Mouse (Mus musculus) urinary bladder, adult 18-20 months (tissue): ENCODE data around the gene Mgat4c.
"Not testable (repeated sequence)": the region's sequence is repeated elsewhere in the genome, so short reads cannot be mapped to it uniquely, and the experiment has no call there.

Source experiments
- DNase-seq, 2 experiments: peaks; one replicate each; pipeline ENCODE4 v3.0.0; 2022; ENCODE audit warnings: low spot score in 2 of 2, mixed read lengths in 2 of 2

Gene Mgat4c

GRCm38 (mm10) chr10:102127340-102127739, 446.1 kb downstream of the Mgat4c start:
- DNase-seq, result no peak

- DNase-seq, result no peak
Observed at GRCm38 (mm10) chr10:102154865-102155264, 473.6 kb downstream of the Mgat4c start.

GRCm38 (mm10) chr10:102155853-102156252, 474.6 kb downstream of the Mgat4c start:
- DNase-seq, result no peak

- DNase-seq, result no peak
Observed at GRCm38 (mm10) chr10:102158809-102159208, 477.5 kb downstream of the Mgat4c start.

- no peak for DNase-seq
Observed at GRCm38 (mm10) chr10:102184726-102185125, 503.4 kb downstream of the Mgat4c start.

- no peak for DNase-seq
Observed at GRCm38 (mm10) chr10:102191646-102192045, 510.4 kb downstream of the Mgat4c start.

- DNase-seq, result no peak
Observed at GRCm38 (mm10) chr10:102196850-102197249, 515.6 kb downstream of the Mgat4c start.

- no peak for DNase-seq
Observed at GRCm38 (mm10) chr10:102238558-102239211, 557.4 kb downstream of the Mgat4c start.

- DNase-seq, result no peak
Observed at GRCm38 (mm10) chr10:102243897-102244296, 562.6 kb downstream of the Mgat4c start.

DNA sequence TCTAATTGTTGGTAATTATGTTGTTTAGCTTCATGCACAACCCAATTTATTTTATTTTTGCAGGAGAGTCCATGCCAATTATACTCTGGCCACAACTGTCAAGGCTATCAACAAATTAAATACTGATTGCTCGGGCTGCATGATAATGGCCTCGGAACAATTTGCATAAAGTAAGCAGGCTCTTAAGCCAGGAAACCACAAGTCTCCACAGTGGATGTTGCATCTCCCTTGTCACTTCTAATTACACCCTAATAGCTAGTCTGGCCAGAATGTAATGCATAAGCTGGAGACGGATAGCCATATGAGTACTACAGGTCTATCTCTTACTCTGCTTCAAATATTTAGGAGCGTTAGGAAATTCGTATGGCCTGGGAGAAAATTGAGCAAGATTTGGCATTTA, 563.3 kb downstream of the Mgat4c start:
- DNase-seq, result no peak

DNA sequence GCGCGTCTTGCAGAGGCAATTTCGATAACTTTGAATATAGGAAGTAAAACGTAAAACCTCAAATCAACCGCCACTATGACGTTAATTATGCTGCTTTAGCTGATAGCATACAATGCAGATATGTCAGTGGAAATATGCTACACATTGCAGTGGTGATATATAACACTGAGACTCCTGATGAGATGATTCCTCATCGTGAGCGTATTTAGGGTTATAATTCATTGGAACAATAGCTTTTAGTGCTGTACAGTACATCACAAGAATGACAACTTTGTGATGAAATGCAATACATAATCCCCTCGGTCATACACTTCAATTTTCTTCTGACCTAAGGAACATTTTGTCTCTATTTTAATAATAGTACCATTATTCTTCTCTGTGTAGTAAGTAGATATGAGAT, 564.0 kb downstream of the Mgat4c start:
- DNase-seq, result no peak

DNA sequence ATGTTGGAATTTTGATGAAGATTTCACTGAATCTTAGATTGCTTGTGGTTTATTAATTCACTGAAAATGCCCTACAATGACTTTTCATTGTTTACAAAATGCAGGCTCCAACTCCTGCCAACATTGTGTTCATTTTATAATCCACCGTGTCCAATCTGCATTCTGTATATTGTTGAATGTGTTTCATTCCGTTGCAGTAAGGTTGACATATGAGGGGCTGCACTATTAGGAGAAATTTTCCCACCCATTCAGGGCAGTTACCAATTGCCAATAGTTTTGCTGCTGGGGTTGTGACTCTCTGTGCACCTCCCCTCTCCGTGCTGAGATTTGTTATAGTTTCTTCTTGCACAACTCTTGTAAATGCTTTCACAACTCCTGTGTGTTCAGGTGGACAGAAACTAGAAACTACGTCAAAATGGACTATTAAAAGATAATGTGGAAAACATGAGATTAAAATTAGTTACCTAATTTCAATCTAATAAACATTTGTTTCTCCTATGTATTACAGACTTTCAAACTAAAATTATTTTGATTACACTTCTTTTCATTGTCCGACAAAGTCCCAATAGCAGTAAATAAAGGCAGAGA, 627.7 kb downstream of the Mgat4c start:
- DNase-seq, result no peak

- no peak for DNase-seq
Observed at GRCm38 (mm10) chr10:102365685-102366381, 684.5 kb downstream of the Mgat4c start.

GRCm38 (mm10) chr10:102370576-102370975, 689.3 kb downstream of the Mgat4c start:
- no peak for DNase-seq

DNA sequence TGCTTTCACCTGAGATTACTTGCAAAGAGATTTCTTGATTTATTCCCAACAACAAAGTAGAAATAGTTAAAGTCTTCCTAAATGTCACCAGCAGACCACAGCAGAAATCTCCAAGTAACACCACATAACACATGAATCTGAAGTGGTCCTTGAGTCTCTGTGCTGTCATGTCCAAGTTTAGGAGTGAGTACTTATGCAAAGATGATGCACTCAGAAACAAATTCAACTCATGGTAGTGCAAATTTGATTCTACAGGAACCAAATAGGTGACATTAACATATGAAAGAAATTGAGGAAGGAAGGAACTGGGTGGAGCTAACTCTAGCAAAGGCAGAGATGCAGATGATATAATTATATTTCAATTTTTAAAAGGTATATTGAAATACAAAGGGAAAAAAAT, 690.8 kb downstream of the Mgat4c start:
- no peak for DNase-seq

DNA sequence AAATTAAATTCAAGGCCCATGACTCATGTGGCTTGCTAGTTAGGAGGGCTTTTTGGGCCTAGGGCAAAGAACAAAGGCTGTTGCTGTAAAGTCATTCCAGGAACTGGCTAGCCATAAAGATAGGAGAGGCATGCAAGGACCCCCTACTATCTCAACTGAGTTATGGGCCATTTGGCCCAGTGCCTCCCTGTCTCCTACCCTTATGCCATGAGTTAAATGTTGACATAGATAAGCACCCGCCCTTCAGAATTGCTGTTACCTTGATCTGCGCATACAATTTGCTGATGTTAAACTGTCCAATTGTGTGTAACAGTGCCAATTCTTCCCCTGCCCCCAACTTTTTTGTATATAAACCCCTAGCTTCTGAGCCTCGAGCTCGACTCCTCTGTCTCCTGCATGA, 692.8 kb downstream of the Mgat4c start:
- DNase-seq, result no peak

- no peak for DNase-seq
Observed at GRCm38 (mm10) chr10:102377377-102377776, 696.1 kb downstream of the Mgat4c start.

GRCm38 (mm10) chr10:102389223-102389622, 707.9 kb downstream of the Mgat4c start:
- DNase-seq, result no peak

DNA sequence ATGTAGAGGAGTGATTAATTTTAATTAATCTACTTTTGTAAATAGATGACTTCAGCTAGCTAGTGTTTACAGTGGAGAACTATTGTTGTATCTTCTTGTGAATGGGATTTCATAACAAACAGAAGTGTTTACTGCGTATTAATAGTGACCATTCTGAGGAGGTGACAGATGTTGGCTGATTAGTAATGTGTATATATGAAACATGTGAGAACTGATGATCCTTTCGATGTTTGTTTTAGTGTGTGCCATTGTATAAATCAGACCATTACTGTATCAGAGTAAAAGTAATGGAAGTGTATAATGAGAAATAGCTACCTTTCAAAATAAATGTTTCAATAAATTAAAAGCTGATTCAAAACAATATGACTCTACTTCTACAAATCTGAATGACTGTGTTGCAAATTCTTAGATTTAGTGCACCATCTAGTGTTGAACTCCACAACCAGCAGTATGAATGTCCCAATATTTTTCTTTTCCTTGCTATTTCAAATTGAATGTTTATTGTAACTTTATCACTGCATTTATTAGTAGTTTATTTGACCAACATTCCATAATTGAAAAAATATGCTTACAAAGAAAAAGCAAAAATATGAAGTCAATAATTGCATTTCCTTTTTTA, 736.5 kb downstream of the Mgat4c start:
- no peak for DNase-seq

DNA sequence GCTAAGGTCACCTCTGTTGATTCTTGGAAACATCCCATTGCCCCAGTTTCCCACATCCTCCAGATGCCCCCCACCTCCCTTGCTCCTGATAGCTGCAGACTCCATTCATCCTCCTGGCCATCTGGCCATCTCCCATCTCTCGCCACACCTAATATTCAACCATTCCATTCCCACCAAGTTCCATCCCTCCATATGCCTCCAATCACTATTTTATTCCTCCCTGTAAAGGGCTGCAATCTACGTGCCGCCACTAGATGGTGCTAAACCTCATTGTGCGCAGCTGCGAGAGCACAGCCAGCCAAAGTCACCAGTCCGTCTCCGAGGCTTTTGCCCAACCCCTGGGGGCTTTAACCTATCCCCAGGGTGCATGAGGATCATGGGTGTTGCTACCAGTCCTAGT, 753.8 kb downstream of the Mgat4c start:
- peak in 1 of 2 experiments; percentile 18 for DNase-seq

GRCm38 (mm10) chr10:102435467-102435866, 754.2 kb downstream of the Mgat4c start:
- DNase-seq, result not testable (repeated sequence)
